Mouse (Mus musculus): Measurements from ENCODE around the gene Hmg20a. TPM values are rescaled to one million over a fixed set of nuclear protein-coding genes. Genes with fewer than 3 reads are reported as not detected.

Hmg20a gene
- total RNA-seq, 2 experiments from 2014 or later: 33.0 to 46.5 TPM

- no peak for DNase-seq
Observed at GRCm38 (mm10) chr9:56527951-56528350, 109.5 kb downstream of the Hmg20a start.

- DNase-seq: no peak
Observed at GRCm38 (mm10) chr9:56531991-56532390, 113.6 kb downstream of the Hmg20a start.

GRCm38 (mm10) chr9:56533916-56534315 lies 115.5 kb downstream of the Hmg20a start:
- no peak for DNase-seq

- no peak for DNase-seq
Observed at GRCm38 (mm10) chr9:56534727-56535126, 116.3 kb downstream of the Hmg20a start.

GRCm38 (mm10) chr9:56535361-56535760 lies 117.0 kb downstream of the Hmg20a start:
- no peak for DNase-seq

GRCm38 (mm10) chr9:56540051-56540450 lies 121.6 kb downstream of the Hmg20a start:
- no peak for DNase-seq

- no peak for DNase-seq
Observed at GRCm38 (mm10) chr9:56544687-56545475, 126.5 kb downstream of the Hmg20a start.

Other genes starting within 250 kb of the Hmg20a start
- gene Peak1, start 542 bp upstream of the Hmg20a start, total RNA-seq (2021): 10 to 100 TPM; 37.0 to 46.9 TPM

All from adrenal gland, postnatal 10 days (tissue).